Comparison of ENCODE assay signal across 26 mouse cellular contexts in genomic region chr1:33649534-33650108, GRCm38 (mm10). TPM values are rescaled to one million over a fixed set of nuclear protein-coding genes. Genes with fewer than 3 reads are reported as not detected.
A peak's percentile ranks its signal among the peaks of the same experiment; 100 is the strongest.
DNase-seq lines count a peak whose midpoint lies in the region; ATAC-seq and TF ChIP-seq lines count a peak whose summit lies in the region.
"Had no signal": no experiment of that assay in that cellular context is flagged by ENCODE, and none has a peak within 500 bp of the region (broad histone marks: within the 10 kb centered on the region; RNA-seq: fewer than 3 reads in every experiment).

No protein-coding gene starts in this region.

- peak overlapping the region; percentile 11 for H3K4me2 ChIP-seq in liver, embryonic 14.5 days (ENCODE audit: low read depth)
- H3K4me2 ChIP-seq: embryonic facial prominence, embryonic 12.5 days; heart, embryonic 11.5 days; heart, embryonic 15.5 days; hindbrain, embryonic 13.5 days had no signal

- no peaks in the 10 kb centered on the region for H3K27me3 ChIP-seq in erythroblast, embryonic 14.5 days (ENCODE audit: control insufficient read depth)
- no peaks in the 10 kb centered on the region for H3K27me3 ChIP-seq in liver, embryonic 14.5 days (ENCODE audit: control insufficient read depth, insufficient read depth, low read length)
- H3K27me3 ChIP-seq: embryonic facial prominence, embryonic 12.5 days; heart, embryonic 15.5 days; hindbrain, embryonic 13.5 days had no signal

- no peak overlapping the region for H3K27ac ChIP-seq in liver, embryonic 14.5 days
- H3K27ac ChIP-seq: embryonic facial prominence, embryonic 12.5 days; forebrain, embryonic 10.5 days; heart, embryonic 15.5 days; hindbrain, embryonic 13.5 days; hindbrain, postnatal 0 days had no signal

- H3K36me3 ChIP-seq in erythroblast, embryonic 14.5 days (ENCODE audit: control insufficient read depth), result peaks cover 79% of the 10 kb centered on the region
- H3K36me3 ChIP-seq in liver, embryonic 14.5 days (replicated peaks; ENCODE audit: control insufficient read depth, insufficient read depth, low read depth), result peaks cover 35% of the 10 kb centered on the region

- WGBS in liver, embryonic 14.5 days (ENCODE audit: insufficient replicate concordance), result 53% methylated on average over 9 of the region's 9 CpGs

- TF ChIP-seq CTCF in liver, embryonic 14.5 days (IDR thresholded peaks at IDR 0.05; ENCODE audit: low read depth), result no peak

- peak; percentile 78 for TF ChIP-seq EP300 in liver, embryonic 14.5 days (IDR thresholded peaks at IDR 0.05; ENCODE audit: low read depth)

- H3K9ac ChIP-seq in liver, embryonic 14.5 days (replicated peaks), result no peak overlapping the region
- H3K9ac ChIP-seq: embryonic facial prominence, embryonic 12.5 days; heart, embryonic 15.5 days; hindbrain, embryonic 13.5 days had no signal

- no peak for ATAC-seq in erythroblast, adult 5-6 weeks (replicated peaks; ENCODE audit: low FRiP score, poor library complexity, severe bottlenecking)
- ATAC-seq in common myeloid progenitor, adult 5-6 weeks (replicated peaks; ENCODE audit: low read depth, poor library complexity, severe bottlenecking), result peak; percentile 30; the same call in 1 of the 2 replicates
- ATAC-seq in liver, embryonic 14.5 days (ENCODE audit: insufficient read depth), result peak; percentile 81
- ATAC-seq in megakaryocyte progenitor cell, adult 5-6 weeks (replicated peaks; ENCODE audit: poor library complexity), result peak; percentile 79
- ATAC-seq: CD4-positive, CD25-positive, alpha-beta regulatory T cell, adult 4 months; forebrain, embryonic 14.5 days; hindbrain, postnatal 0 days had no signal

- peaks cover 53% of the 10 kb centered on the region for H3K4me1 ChIP-seq in erythroblast, embryonic 14.5 days (ENCODE audit: control insufficient read depth)
- peaks cover 13 to 24% of the 10 kb centered on the region in 2 experiments for H3K4me1 ChIP-seq in liver, embryonic 14.5 days (replicated peaks; ENCODE audit: control insufficient read depth in 2 of 2, insufficient read depth in 2 of 2, low read length in 1 of 2)
- H3K4me1 ChIP-seq: embryonic facial prominence, embryonic 12.5 days; heart, embryonic 15.5 days had no signal

- H3K4me3 ChIP-seq in erythroblast, embryonic 14.5 days (replicated peaks), result peak overlapping the region; percentile 23
- H3K4me3 ChIP-seq in liver, embryonic 14.5 days (ENCODE audit: insufficient read depth in 1 of 2, low read depth in 2 of 2, low read length in 2 of 2), result no peak overlapping the region
- H3K4me3 ChIP-seq: embryonic facial prominence, embryonic 12.5 days; forebrain, embryonic 10.5 days; heart, embryonic 15.5 days; hindbrain, embryonic 13.5 days had no signal

- H3K9me3 ChIP-seq in erythroblast, embryonic 14.5 days (ENCODE audit: control insufficient read depth, low read length), result no peaks in the 10 kb centered on the region
- H3K9me3 ChIP-seq in liver, embryonic 14.5 days (ENCODE audit: control insufficient read depth, low read length), result no peaks in the 10 kb centered on the region
- H3K9me3 ChIP-seq: embryonic facial prominence, embryonic 12.5 days; forebrain, embryonic 10.5 days; G1E; heart, embryonic 15.5 days; hindbrain, embryonic 13.5 days had no signal

- DNase-seq in liver, embryonic 14.5 days (ENCODE audit: low read depth in 3 of 3, low spot score in 3 of 3), result no peak
- DNase-seq in thymus, postnatal 25 days, result no peak
- DNase-seq in retina, postnatal 1 day, result no peak
- no peak for DNase-seq in layer of hippocampus, adult 18-20 months (ENCODE audit: low spot score in 2 of 2)
- DNase-seq: adrenal gland, adult 2 months; adrenal gland, postnatal 25 days; B cell, adult 2 months; cerebellum, adult 11 months; cerebellum, adult 8-10 months; cerebellum, postnatal 14 days; gastrocnemius, postnatal 36 days; heart, adult 18-20 months; heart, postnatal 14 days had no signal

RNA-seq across cellular contexts. Expression of gene Prim2, which starts 20.0 kb away (rescaled TPM):
- polyA plus RNA-seq in erythroblast, embryonic 14.5 days (2012), result 0.91 and 1.5 TPM in 2 replicates
- 22.3 and 26.5 TPM in 2 replicates for total RNA-seq in erythroblast, adult 5-6 weeks (2015; ENCODE audit: low replicate concordance)
- 37.0 and 42.5 TPM in 2 replicates for total RNA-seq in erythroblast, adult 5-6 weeks (2017; ENCODE audit: low replicate concordance)
- 103 and 111 TPM in 2 replicates for total RNA-seq in common myeloid progenitor, adult 5-6 weeks (2017)
- 23.4 and 34.1 TPM in 2 replicates for polyA plus RNA-seq in liver, embryonic 14.5 days (2012; rRNA removed)
- polyA plus RNA-seq in liver, embryonic 14.5 days (2014; fragmentation: Nextera tagmentation; extraction: Ambion mirVana), result 38.1 and 40.7 TPM in 2 replicates
- 76.3 and 79.8 TPM in 2 replicates for total RNA-seq in megakaryocyte progenitor cell, adult 5-6 weeks (2015)
- 88.4 and 90.3 TPM in 2 replicates for total RNA-seq in megakaryocyte progenitor cell, adult 5-6 weeks (2017)
- 1 to 10 TPM; 4.5 to 5.0 TPM for total RNA-seq in layer of hippocampus, adult 18-20 months (2021)
